Mouse (Mus musculus): ENCODE measurements at regions not wholly inside any gene's neighbourhood (a gene's known extent, or its start where the extent isn't known, plus 50 kb on each side); places are given as distances from the start of the nearest gene placed in this dataset.

GRCm38 (mm10) chr7:67443666-67444065 lies 71.0 kb upstream of the Mef2a start:
- Histone ChIP-seq H3K9me3 (no peaks in the 10 kb centered on the region), H3K36me3 (replicated peaks) (no peaks in the 10 kb centered on the region), H3K4me1 (peaks cover 41% of the 10 kb centered on the region), H3K27ac (replicated peaks) (no peak overlapping the region), H3K4me3 (no peak overlapping the region), H3K27me3 (replicated peaks; ENCODE audit: low read depth, poor library complexity, severe bottlenecking) (no peaks in the 10 kb centered on the region)
- WGBS, result 78% methylated on average over 3 of the region's 3 CpGs
- DNase-seq (ENCODE audit: low spot score), result no peak

DNA sequence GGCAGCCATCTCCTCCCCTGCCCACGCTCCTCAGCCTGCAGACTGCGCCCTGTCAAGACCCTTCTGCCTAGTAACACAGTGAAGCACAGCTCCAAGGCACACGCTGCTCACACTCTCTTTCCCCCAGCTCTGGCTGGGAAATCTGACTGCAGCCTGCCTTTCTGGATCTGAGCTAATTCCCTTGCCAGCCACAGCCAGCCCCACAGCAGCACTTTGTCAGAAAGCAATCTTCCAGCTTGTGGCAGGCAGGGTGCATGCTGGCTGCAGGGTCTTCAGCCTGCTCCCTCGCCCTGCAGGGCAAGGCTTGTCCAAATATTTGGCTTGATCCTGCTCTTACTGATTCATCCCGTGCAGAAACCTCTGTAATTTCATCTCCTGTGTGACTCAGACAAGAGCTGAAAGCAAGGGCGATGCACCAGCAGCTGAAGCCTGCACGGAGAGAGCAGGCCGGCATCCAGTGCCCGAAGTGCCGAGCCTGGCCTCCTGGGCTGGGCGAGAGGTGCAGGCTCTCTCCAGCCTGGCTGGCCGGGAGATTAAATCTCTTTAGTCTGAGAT lies 70.4 kb upstream of the Mef2a start:
- WGBS, result 40% methylated on average over 12 of the region's 12 CpGs
- DNase-seq (ENCODE audit: low spot score), result peak; percentile 40
- peak overlapping the region; percentile 73 for H3K27ac ChIP-seq (replicated peaks)
- H3K4me3 ChIP-seq, result no peak overlapping the region
- peaks cover 41% of the 10 kb centered on the region for H3K4me1 ChIP-seq
- H3K36me3 ChIP-seq (replicated peaks), result no peaks in the 10 kb centered on the region
- H3K9me3 ChIP-seq, result no peaks in the 10 kb centered on the region
- no peaks in the 10 kb centered on the region for H3K27me3 ChIP-seq (replicated peaks; ENCODE audit: low read depth, poor library complexity, severe bottlenecking)

DNA sequence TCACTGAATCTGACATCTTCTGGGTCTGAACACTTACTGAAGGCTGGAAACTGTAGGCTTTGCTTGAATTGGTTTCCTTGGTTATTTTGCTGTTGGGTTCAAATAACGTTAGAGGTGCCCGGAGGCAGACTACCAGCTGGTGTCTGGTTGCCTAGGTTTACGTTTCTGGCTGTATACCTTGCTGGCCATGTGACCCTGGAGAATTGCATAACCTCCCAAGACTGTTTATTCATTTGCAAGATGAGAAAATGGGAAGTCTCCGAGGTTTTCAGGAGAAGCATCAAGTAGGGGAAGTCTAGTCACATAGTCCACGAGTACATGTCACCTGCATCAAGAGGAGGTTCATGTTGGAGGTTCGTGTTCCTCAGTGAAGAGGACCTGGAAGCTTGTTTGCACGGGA lies 69.6 kb upstream of the Mef2a start:
- H3K4me3 ChIP-seq, result no peak overlapping the region
- H3K36me3 ChIP-seq (replicated peaks), result no peaks in the 10 kb centered on the region
- H3K27ac ChIP-seq (replicated peaks), result no peak overlapping the region
- DNase-seq (ENCODE audit: low spot score), result no peak
- WGBS, result 65% methylated on average over 7 of the region's 7 CpGs
- H3K27me3 ChIP-seq (replicated peaks; ENCODE audit: low read depth, poor library complexity, severe bottlenecking), result no peaks in the 10 kb centered on the region
- no peaks in the 10 kb centered on the region for H3K9me3 ChIP-seq
- peaks cover 49% of the 10 kb centered on the region for H3K4me1 ChIP-seq

GRCm38 (mm10) chr7:67440806-67441205 lies 68.1 kb upstream of the Mef2a start:
- no peak overlapping the region for H3K4me3 ChIP-seq
- H3K36me3 ChIP-seq (replicated peaks), result no peaks in the 10 kb centered on the region
- H3K9me3 ChIP-seq, result no peaks in the 10 kb centered on the region
- WGBS, result 94% methylated on average over 8 of the region's 8 CpGs
- no peak for DNase-seq (ENCODE audit: low spot score)
- no peaks in the 10 kb centered on the region for H3K27me3 ChIP-seq (replicated peaks; ENCODE audit: low read depth, poor library complexity, severe bottlenecking)
- peaks cover 47% of the 10 kb centered on the region for H3K4me1 ChIP-seq
- no peak overlapping the region for H3K27ac ChIP-seq (replicated peaks)

- Histone ChIP-seq H3K27ac (replicated peaks) (0 out of 2 replicates have a peak overlapping the region, but pooled peaks have one; percentile 24), H3K4me1 (peaks cover 14% of the 10 kb centered on the region), H3K9me3 (no peaks in the 10 kb centered on the region), H3K4me3 (no peak overlapping the region), H3K27me3 (replicated peaks; ENCODE audit: low read depth, poor library complexity, severe bottlenecking) (no peaks in the 10 kb centered on the region), H3K36me3 (replicated peaks) (no peaks in the 10 kb centered on the region)
- WGBS, result 59% methylated on average over 8 of the region's 8 CpGs
- DNase-seq (ENCODE audit: low spot score), result no peak
Observed at GRCm38 (mm10) chr7:67437216-67438006, 64.8 kb upstream of the Mef2a start.

- no peak overlapping the region for H3K4me3 ChIP-seq
- H3K27ac ChIP-seq (replicated peaks), result no peak overlapping the region
- no peak for DNase-seq (ENCODE audit: low spot score)
- peaks cover 14% of the 10 kb centered on the region for H3K4me1 ChIP-seq
- no peaks in the 10 kb centered on the region for H3K36me3 ChIP-seq (replicated peaks)
- no peaks in the 10 kb centered on the region for H3K27me3 ChIP-seq (replicated peaks; ENCODE audit: low read depth, poor library complexity, severe bottlenecking)
- no peaks in the 10 kb centered on the region for H3K9me3 ChIP-seq
- WGBS, result 86% methylated on average over 11 of the region's 11 CpGs
Observed at GRCm38 (mm10) chr7:67435643-67436339, 63.1 kb upstream of the Mef2a start.

GRCm38 (mm10) chr7:67430987-67431386 lies 58.3 kb upstream of the Mef2a start:
- Histone ChIP-seq H3K4me1 (0 out of 2 replicates have a peak, but pooled peaks cover under 1% of the 10 kb centered on the region), H3K9me3 (no peaks in the 10 kb centered on the region), H3K4me3 (no peak overlapping the region), H3K36me3 (replicated peaks) (no peaks in the 10 kb centered on the region), H3K27ac (replicated peaks) (no peak overlapping the region), H3K27me3 (replicated peaks; ENCODE audit: low read depth, poor library complexity, severe bottlenecking) (no peaks in the 10 kb centered on the region)
- no peak for DNase-seq (ENCODE audit: low spot score)
- WGBS, result 86% methylated on average over 7 of the region's 7 CpGs

- Histone ChIP-seq H3K4me3 (no peak overlapping the region), H3K27ac (replicated peaks) (no peak overlapping the region), H3K27me3 (replicated peaks; ENCODE audit: low read depth, poor library complexity, severe bottlenecking) (no peaks in the 10 kb centered on the region), H3K9me3 (no peaks in the 10 kb centered on the region), H3K36me3 (replicated peaks) (no peaks in the 10 kb centered on the region), H3K4me1 (peaks cover 7% of the 10 kb centered on the region; the same call in 1 of the 2 replicates)
- no peak for DNase-seq (ENCODE audit: low spot score)
- 89% methylated on average over 4 of the region's 4 CpGs for WGBS
Observed at GRCm38 (mm10) chr7:67430041-67430440, 57.4 kb upstream of the Mef2a start.

GRCm38 (mm10) chr7:67429008-67429873 lies 56.6 kb upstream of the Mef2a start:
- Histone ChIP-seq H3K27me3 (replicated peaks; ENCODE audit: low read depth, poor library complexity, severe bottlenecking) (no peaks in the 10 kb centered on the region), H3K4me3 (no peak overlapping the region), H3K36me3 (replicated peaks) (no peaks in the 10 kb centered on the region), H3K27ac (replicated peaks) (no peak overlapping the region), H3K9me3 (no peaks in the 10 kb centered on the region), H3K4me1 (peaks cover 7% of the 10 kb centered on the region; the same call in 1 of the 2 replicates)
- DNase-seq (ENCODE audit: low spot score), result no peak
- WGBS, result 93% methylated on average over 28 of the region's 28 CpGs

- Histone ChIP-seq H3K27ac (replicated peaks) (no peak overlapping the region), H3K4me1 (peaks cover 7% of the 10 kb centered on the region; the same call in 1 of the 2 replicates), H3K27me3 (replicated peaks; ENCODE audit: low read depth, poor library complexity, severe bottlenecking) (no peaks in the 10 kb centered on the region), H3K4me3 (no peak overlapping the region), H3K36me3 (replicated peaks) (no peaks in the 10 kb centered on the region), H3K9me3 (no peaks in the 10 kb centered on the region)
- DNase-seq (ENCODE audit: low spot score), result no peak
- WGBS, result 86% methylated on average over 3 of the region's 3 CpGs
Observed at GRCm38 (mm10) chr7:67428388-67428787, 55.7 kb upstream of the Mef2a start.

DNA sequence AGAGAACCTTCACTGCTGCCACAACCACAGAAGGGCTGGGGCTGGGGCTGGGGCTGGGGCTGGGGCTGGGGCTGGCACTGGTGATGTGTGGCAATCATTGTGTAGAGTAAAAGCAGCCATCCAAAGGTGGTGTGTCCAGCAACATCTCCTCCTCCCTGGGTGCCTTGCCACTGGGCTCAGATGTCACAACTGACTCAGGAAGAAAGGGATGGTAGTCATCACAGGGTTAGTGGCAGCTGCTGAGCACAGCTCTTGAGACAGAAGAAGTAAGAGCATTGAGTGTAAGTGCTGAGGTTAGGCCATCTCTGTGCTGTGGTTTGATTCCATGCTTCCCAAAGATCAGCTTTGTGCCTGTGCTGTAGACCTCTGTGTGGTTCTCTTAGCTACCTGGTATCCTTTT lies 53.4 kb upstream of the Mef2a start:
- Histone ChIP-seq H3K4me3 (no peak overlapping the region), H3K9me3 (no peaks in the 10 kb centered on the region), H3K27ac (replicated peaks) (no peak overlapping the region), H3K36me3 (replicated peaks) (no peaks in the 10 kb centered on the region), H3K4me1 (peaks cover 13% of the 10 kb centered on the region; the same call in 1 of the 2 replicates), H3K27me3 (replicated peaks; ENCODE audit: low read depth, poor library complexity, severe bottlenecking) (no peaks in the 10 kb centered on the region)
- DNase-seq (ENCODE audit: low spot score), result no peak

- H3K27me3 ChIP-seq (replicated peaks; ENCODE audit: low read depth, poor library complexity, severe bottlenecking), result no peaks in the 10 kb centered on the region
- DNase-seq (ENCODE audit: low spot score), result no peak
- no peaks in the 10 kb centered on the region for H3K9me3 ChIP-seq
- no peaks in the 10 kb centered on the region for H3K36me3 ChIP-seq (replicated peaks)
- no peak overlapping the region for H3K27ac ChIP-seq (replicated peaks)
- no peak overlapping the region for H3K4me3 ChIP-seq
- peaks cover 16% of the 10 kb centered on the region; the same call in 1 of the 2 replicates for H3K4me1 ChIP-seq
- WGBS, result 50% methylated on average over 1 of the region's 1 CpGs
Observed at GRCm38 (mm10) chr7:67425581-67425980, 52.9 kb upstream of the Mef2a start.
